Mouse (Mus musculus): ENCODE results near the gene Gpd2. TPM values are rescaled to one million over a fixed set of nuclear protein-coding genes. Genes with fewer than 3 reads are reported as not detected.

Gene Gpd2
- polyA plus RNA-seq, 1 experiment from 2014 or later = 27.7 TPM

GRCm38 (mm10) chr2:57304212-57304611 is 66.8 kb downstream of the Gpd2 start:
- H3K4me2 ChIP-seq (ENCODE audit: low read length) = no peak overlapping the region
- H3K27me3 ChIP-seq (ENCODE audit: control insufficient read depth, insufficient read depth, low read depth, low read length) = no peaks in the 10 kb centered on the region
- H3K4me3 ChIP-seq (ENCODE audit: low read depth, low read length) = no peak overlapping the region
- H3K4me1 ChIP-seq (ENCODE audit: control insufficient read depth, insufficient read depth, low read length) = peaks cover 6% of the 10 kb centered on the region
- ATAC-seq = no peak
- WGBS = 74% methylated on average over 4 of the region's 4 CpGs
- no peak overlapping the region for H3K9ac ChIP-seq (ENCODE audit: low read depth, low read length)
- no peaks in the 10 kb centered on the region for H3K9me3 ChIP-seq (replicated peaks; ENCODE audit: control insufficient read depth, low read length, poor library complexity, severe bottlenecking)
- H3K27ac ChIP-seq (ENCODE audit: low read length) = no peak overlapping the region
- no peaks in the 10 kb centered on the region; the same call in 1 of the 2 replicates for H3K36me3 ChIP-seq (ENCODE audit: control insufficient read depth, insufficient read depth, low read length)

- no peaks in the 10 kb centered on the region for H3K9me3 ChIP-seq (replicated peaks; ENCODE audit: control insufficient read depth, low read length, poor library complexity, severe bottlenecking)
- no peak overlapping the region for H3K4me2 ChIP-seq (ENCODE audit: low read length)
- ATAC-seq = peak; percentile 67; the same call in 1 of the 2 replicates
- no peak overlapping the region for H3K4me3 ChIP-seq (ENCODE audit: low read depth, low read length)
- H3K36me3 ChIP-seq (ENCODE audit: control insufficient read depth, insufficient read depth, low read length) = no peaks in the 10 kb centered on the region
- H3K27ac ChIP-seq (ENCODE audit: low read length) = no peak overlapping the region
- H3K9ac ChIP-seq (ENCODE audit: low read depth, low read length) = no peak overlapping the region
- H3K27me3 ChIP-seq (ENCODE audit: control insufficient read depth, insufficient read depth, low read depth, low read length) = no peaks in the 10 kb centered on the region
- WGBS = 35% methylated on average over 7 of the region's 7 CpGs
- H3K4me1 ChIP-seq (ENCODE audit: control insufficient read depth, insufficient read depth, low read length) = no peaks in the 10 kb centered on the region
Observed at GRCm38 (mm10) chr2:57312268-57312797, 74.9 kb downstream of the Gpd2 start.

- no peaks in the 10 kb centered on the region for H3K36me3 ChIP-seq (ENCODE audit: control insufficient read depth, insufficient read depth, low read length)
- no peaks in the 10 kb centered on the region for H3K27me3 ChIP-seq (ENCODE audit: control insufficient read depth, insufficient read depth, low read depth, low read length)
- no peak overlapping the region for H3K27ac ChIP-seq (ENCODE audit: low read length)
- no peaks in the 10 kb centered on the region for H3K4me1 ChIP-seq (ENCODE audit: control insufficient read depth, insufficient read depth, low read length)
- H3K4me2 ChIP-seq (ENCODE audit: low read length) = no peak overlapping the region
- no peak for ATAC-seq
- no peak overlapping the region for H3K4me3 ChIP-seq (ENCODE audit: low read depth, low read length)
- WGBS = 61% methylated on average over 2 of the region's 2 CpGs
- no peaks in the 10 kb centered on the region for H3K9me3 ChIP-seq (replicated peaks; ENCODE audit: control insufficient read depth, low read length, poor library complexity, severe bottlenecking)
- H3K9ac ChIP-seq (ENCODE audit: low read depth, low read length) = no peak overlapping the region
Observed at GRCm38 (mm10) chr2:57316055-57316454, 78.6 kb downstream of the Gpd2 start.

GRCm38 (mm10) chr2:57318336-57318735 is 80.9 kb downstream of the Gpd2 start:
- H3K27me3 ChIP-seq (ENCODE audit: control insufficient read depth, insufficient read depth, low read depth, low read length) = no peaks in the 10 kb centered on the region
- H3K9ac ChIP-seq (ENCODE audit: low read depth, low read length) = no peak overlapping the region
- H3K4me1 ChIP-seq (ENCODE audit: control insufficient read depth, insufficient read depth, low read length) = no peaks in the 10 kb centered on the region
- H3K27ac ChIP-seq (ENCODE audit: low read length) = no peak overlapping the region
- no peaks in the 10 kb centered on the region for H3K9me3 ChIP-seq (replicated peaks; ENCODE audit: control insufficient read depth, low read length, poor library complexity, severe bottlenecking)
- no peak for ATAC-seq
- WGBS = 48% methylated on average over 3 of the region's 3 CpGs
- H3K36me3 ChIP-seq (ENCODE audit: control insufficient read depth, insufficient read depth, low read length) = no peaks in the 10 kb centered on the region
- no peak overlapping the region for H3K4me2 ChIP-seq (ENCODE audit: low read length)
- H3K4me3 ChIP-seq (ENCODE audit: low read depth, low read length) = no peak overlapping the region

GRCm38 (mm10) chr2:57326091-57326490 is 88.7 kb downstream of the Gpd2 start:
- H3K9ac ChIP-seq (ENCODE audit: low read depth, low read length) = no peak overlapping the region
- H3K4me3 ChIP-seq (ENCODE audit: low read depth, low read length) = no peak overlapping the region
- no peak for ATAC-seq
- H3K27me3 ChIP-seq (ENCODE audit: control insufficient read depth, insufficient read depth, low read depth, low read length) = no peaks in the 10 kb centered on the region
- no peak overlapping the region for H3K27ac ChIP-seq (ENCODE audit: low read length)
- H3K9me3 ChIP-seq (replicated peaks; ENCODE audit: control insufficient read depth, low read length, poor library complexity, severe bottlenecking) = no peaks in the 10 kb centered on the region
- no peak overlapping the region for H3K4me2 ChIP-seq (ENCODE audit: low read length)
- H3K4me1 ChIP-seq (ENCODE audit: control insufficient read depth, insufficient read depth, low read length) = no peaks in the 10 kb centered on the region
- no peaks in the 10 kb centered on the region for H3K36me3 ChIP-seq (ENCODE audit: control insufficient read depth, insufficient read depth, low read length)
- WGBS = 94% methylated on average over 8 of the region's 8 CpGs

- WGBS = 65% methylated on average over 7 of the region's 7 CpGs
Observed at GRCm38 (mm10) chr2:57329327-57329726, 91.9 kb downstream of the Gpd2 start.

GRCm38 (mm10) chr2:57330812-57331211 is 93.4 kb downstream of the Gpd2 start:
- H3K27me3 ChIP-seq (ENCODE audit: control insufficient read depth, insufficient read depth, low read depth, low read length) = no peaks in the 10 kb centered on the region
- H3K9me3 ChIP-seq (replicated peaks; ENCODE audit: control insufficient read depth, low read length, poor library complexity, severe bottlenecking) = no peaks in the 10 kb centered on the region
- no peaks in the 10 kb centered on the region for H3K36me3 ChIP-seq (ENCODE audit: control insufficient read depth, insufficient read depth, low read length)
- ATAC-seq = no peak
- H3K4me3 ChIP-seq (ENCODE audit: low read depth, low read length) = no peak overlapping the region
- H3K4me1 ChIP-seq (ENCODE audit: control insufficient read depth, insufficient read depth, low read length) = no peaks in the 10 kb centered on the region
- 71% methylated on average over 3 of the region's 3 CpGs for WGBS
- no peak overlapping the region for H3K9ac ChIP-seq (ENCODE audit: low read depth, low read length)
- H3K27ac ChIP-seq (ENCODE audit: low read length) = no peak overlapping the region
- H3K4me2 ChIP-seq (ENCODE audit: low read length) = no peak overlapping the region

More at GRCm38 (mm10) chr2:57329327-57329726, 91.9 kb downstream of the Gpd2 start:
- no peak overlapping the region for H3K4me3 ChIP-seq (ENCODE audit: low read depth, low read length)
- no peak for ATAC-seq
- no peaks in the 10 kb centered on the region for H3K27me3 ChIP-seq (ENCODE audit: control insufficient read depth, insufficient read depth, low read depth, low read length)
- no peak overlapping the region for H3K27ac ChIP-seq (ENCODE audit: low read length)
- H3K9me3 ChIP-seq (replicated peaks; ENCODE audit: control insufficient read depth, low read length, poor library complexity, severe bottlenecking) = no peaks in the 10 kb centered on the region
- no peaks in the 10 kb centered on the region for H3K4me1 ChIP-seq (ENCODE audit: control insufficient read depth, insufficient read depth, low read length)
- H3K36me3 ChIP-seq (ENCODE audit: control insufficient read depth, insufficient read depth, low read length) = no peaks in the 10 kb centered on the region
- H3K4me2 ChIP-seq (ENCODE audit: low read length) = no peak overlapping the region
- H3K9ac ChIP-seq (ENCODE audit: low read depth, low read length) = no peak overlapping the region

GRCm38 (mm10) chr2:57331266-57331665 is 93.8 kb downstream of the Gpd2 start:
- no peaks in the 10 kb centered on the region for H3K4me1 ChIP-seq (ENCODE audit: control insufficient read depth, insufficient read depth, low read length)
- H3K4me2 ChIP-seq (ENCODE audit: low read length) = no peak overlapping the region
- no peak overlapping the region for H3K4me3 ChIP-seq (ENCODE audit: low read depth, low read length)
- no peaks in the 10 kb centered on the region for H3K36me3 ChIP-seq (ENCODE audit: control insufficient read depth, insufficient read depth, low read length)
- no peak overlapping the region for H3K9ac ChIP-seq (ENCODE audit: low read depth, low read length)
- H3K9me3 ChIP-seq (replicated peaks; ENCODE audit: control insufficient read depth, low read length, poor library complexity, severe bottlenecking) = no peaks in the 10 kb centered on the region
- WGBS = 83% methylated on average over 8 of the region's 8 CpGs
- no peaks in the 10 kb centered on the region for H3K27me3 ChIP-seq (ENCODE audit: control insufficient read depth, insufficient read depth, low read depth, low read length)
- no peak overlapping the region for H3K27ac ChIP-seq (ENCODE audit: low read length)
- ATAC-seq = no peak

- Histone ChIP-seq H3K4me2 (ENCODE audit: low read length) (no peak overlapping the region), H3K36me3 (ENCODE audit: control insufficient read depth, insufficient read depth, low read length) (no peaks in the 10 kb centered on the region), H3K4me3 (ENCODE audit: low read depth, low read length) (no peak overlapping the region), H3K9ac (ENCODE audit: low read depth, low read length) (no peak overlapping the region), H3K4me1 (ENCODE audit: control insufficient read depth, insufficient read depth, low read length) (no peaks in the 10 kb centered on the region), H3K27ac (ENCODE audit: low read length) (no peak overlapping the region), H3K27me3 (ENCODE audit: control insufficient read depth, insufficient read depth, low read depth, low read length) (no peaks in the 10 kb centered on the region), H3K9me3 (replicated peaks; ENCODE audit: control insufficient read depth, low read length, poor library complexity, severe bottlenecking) (no peaks in the 10 kb centered on the region)
- ATAC-seq = no peak
- 63% methylated on average over 6 of the region's 6 CpGs for WGBS
Observed at GRCm38 (mm10) chr2:57333481-57333880, 96.0 kb downstream of the Gpd2 start.
